Mouse (Mus musculus) ES-CJ7 (cell line): ENCODE measurements at regions not wholly inside any gene's neighbourhood (a gene's known extent, or its start where the extent isn't known, plus 50 kb on each side); places are given as distances from the start of the nearest gene placed in this dataset.

Experiments used
- DNase-seq: peaks from one replicate; pipeline ENCODE4 v3.0.0; 2011; ENCODE audit warnings: low read depth, low spot score

- DNase-seq: no peak
Measured at GRCm38 (mm10) chr11:26881635-26882034, 287.8 kb upstream of the Vrk2 start.
